In genomic region chr13:54755201-54755830, GRCm38 (mm10) we compare ENCODE assay signal across 18 mouse cellular contexts. TPM values are rescaled to one million over a fixed set of nuclear protein-coding genes. Genes with fewer than 3 reads are reported as not detected.
DNase-seq lines count a peak whose midpoint lies in the region; ATAC-seq and TF ChIP-seq lines count a peak whose summit lies in the region.
"Had no signal": no experiment of that assay in that cellular context is flagged by ENCODE, and none has a peak within 500 bp of the region (broad histone marks: within the 10 kb centered on the region; RNA-seq: fewer than 3 reads in every experiment).

No protein-coding gene starts in this region.

- peak overlapping the region; percentile 80 for H3K27ac ChIP-seq in neural tube, embryonic 13.5 days (replicated peaks)
- H3K27ac ChIP-seq in hindbrain, embryonic 16.5 days (ENCODE audit: low read depth, low read length), result peak overlapping the region; percentile 66
- peak overlapping the region; percentile 71 for H3K27ac ChIP-seq in neural tube, embryonic 15.5 days (replicated peaks)
- no peak overlapping the region for H3K27ac ChIP-seq in heart, adult 2 months
- H3K27ac ChIP-seq: liver, embryonic 14.5 days had no signal

- no peak for TF ChIP-seq EP300 in heart, adult 2 months (IDR thresholded peaks at IDR 0.05; ENCODE audit: insufficient read depth, low read depth, low read length)

- peaks cover 29% of the 10 kb centered on the region for H3K27me3 ChIP-seq in neural tube, embryonic 13.5 days
- no peaks in the 10 kb centered on the region for H3K27me3 ChIP-seq in hindbrain, embryonic 16.5 days (replicated peaks; ENCODE audit: control insufficient read depth, insufficient read depth, low read length)
- H3K27me3 ChIP-seq in neural tube, embryonic 15.5 days (replicated peaks), result peaks cover 7% of the 10 kb centered on the region; the same call in 1 of the 2 replicates
- H3K27me3 ChIP-seq in heart, adult 2 months (ENCODE audit: control insufficient read depth, insufficient read depth, low read length), result peaks cover 3% of the 10 kb centered on the region

- TF ChIP-seq POLR2A in heart, adult 2 months (IDR thresholded peaks at IDR 0.05; ENCODE audit: insufficient read depth, low read depth, low read length), result no peak

- no peaks in the 10 kb centered on the region for H3K9me3 ChIP-seq in neural tube, embryonic 13.5 days
- no peaks in the 10 kb centered on the region for H3K9me3 ChIP-seq in hindbrain, embryonic 16.5 days (ENCODE audit: control insufficient read depth, low read length)
- H3K9me3 ChIP-seq in neural tube, embryonic 15.5 days (replicated peaks), result no peaks in the 10 kb centered on the region

- 10% methylated on average over 9 of the region's 9 CpGs for WGBS in neural tube, embryonic 13.5 days
- 7% methylated on average over 9 of the region's 9 CpGs for WGBS in hindbrain, embryonic 16.5 days
- 10% methylated on average over 9 of the region's 9 CpGs for WGBS in neural tube, embryonic 15.5 days
- WGBS in heart, adult 2 months, result 4% methylated on average over 9 of the region's 9 CpGs

- H3K79me2 ChIP-seq in heart, adult 2 months (replicated peaks; ENCODE audit: control insufficient read depth, insufficient read depth, low read length), result no peaks in the 10 kb centered on the region

- peak overlapping the region; percentile 32 for H3K4me2 ChIP-seq in neural tube, embryonic 13.5 days
- peak overlapping the region; percentile 11; the same call in 1 of the 2 replicates for H3K4me2 ChIP-seq in hindbrain, embryonic 16.5 days (ENCODE audit: low read length)
- peak overlapping the region; percentile 17; the same call in 1 of the 2 replicates for H3K4me2 ChIP-seq in neural tube, embryonic 15.5 days

- TF ChIP-seq CTCF in heart, adult 2 months (IDR thresholded peaks at IDR 0.05), result no peak

- intact Hi-C loops in heart, adult 2 months (cut with DNase I), result no loop called here

- H3K36me3 ChIP-seq in neural tube, embryonic 13.5 days, result no peaks in the 10 kb centered on the region
- no peaks in the 10 kb centered on the region for H3K36me3 ChIP-seq in hindbrain, embryonic 16.5 days (ENCODE audit: control insufficient read depth, insufficient read depth, low read length)
- no peaks in the 10 kb centered on the region for H3K36me3 ChIP-seq in neural tube, embryonic 15.5 days
- no peaks in the 10 kb centered on the region for H3K36me3 ChIP-seq in heart, adult 2 months (ENCODE audit: control insufficient read depth, insufficient read depth, low read length)

- no peak for ATAC-seq in neural tube, embryonic 13.5 days (ENCODE audit: low read depth)
- ATAC-seq in hindbrain, embryonic 16.5 days, result no peak
- ATAC-seq in neural tube, embryonic 15.5 days (ENCODE audit: low FRiP score), result no peak
- ATAC-seq: intestine, postnatal 0 days had no signal

- H3K4me1 ChIP-seq in neural tube, embryonic 13.5 days (replicated peaks), result peaks cover 73% of the 10 kb centered on the region
- peaks cover 44% of the 10 kb centered on the region for H3K4me1 ChIP-seq in hindbrain, embryonic 16.5 days (ENCODE audit: control insufficient read depth, insufficient read depth, low read depth, low read length)
- peaks cover 78% of the 10 kb centered on the region for H3K4me1 ChIP-seq in neural tube, embryonic 15.5 days
- H3K4me1 ChIP-seq in heart, adult 2 months (ENCODE audit: control insufficient read depth, insufficient read depth, low read length), result no peaks in the 10 kb centered on the region

- H3K4me3 ChIP-seq in neural tube, embryonic 13.5 days, result no peak overlapping the region
- H3K4me3 ChIP-seq in hindbrain, embryonic 16.5 days (ENCODE audit: low read length), result no peak overlapping the region
- H3K4me3 ChIP-seq in neural tube, embryonic 15.5 days (replicated peaks), result no peak overlapping the region
- H3K4me3 ChIP-seq in heart, adult 2 months, result no peak overlapping the region
- H3K4me3 ChIP-seq: myocyte had no signal

- peak; percentile 56 for DNase-seq in cerebellum, adult 11-12 months
- DNase-seq in cerebellum, postnatal 36 days, result no peak
- DNase-seq in neural tube, embryonic 10.5 days (ENCODE audit: extremely low spot score, low spot score), result no peak
- DNase-seq in heart, adult 2 months, result no peak
- no peak for DNase-seq in thymus, postnatal 0 days (ENCODE audit: low spot score)
- DNase-seq: embryo, embryonic 11 days; lung, postnatal 36 days had no signal

- peak overlapping the region; percentile 23; the same call in 1 of the 2 replicates for H3K9ac ChIP-seq in neural tube, embryonic 13.5 days
- no peak overlapping the region for H3K9ac ChIP-seq in hindbrain, embryonic 16.5 days (ENCODE audit: low read depth, low read length)
- H3K9ac ChIP-seq in neural tube, embryonic 15.5 days (replicated peaks), result 0 out of 2 replicates have a peak overlapping the region, but pooled peaks have one; percentile 6
- H3K9ac ChIP-seq in heart, adult 2 months (ENCODE audit: low read depth, low read length), result no peak overlapping the region
- H3K9ac ChIP-seq: liver, embryonic 14.5 days had no signal

RNA-seq across cellular contexts. Expression of gene Gprin1, which starts 5.6 kb away (rescaled TPM):
- polyA plus RNA-seq in neural tube, embryonic 13.5 days (2015; fragmentation: Nextera tagmentation; extraction: Ambion mirVana), result 12.2 and 17.5 TPM in 2 replicates
- 4.5 and 5.7 TPM in 2 replicates for polyA plus RNA-seq in hindbrain, embryonic 16.5 days (2015; fragmentation: Nextera tagmentation; extraction: Ambion mirVana)
- polyA plus RNA-seq in neural tube, embryonic 15.5 days (2015; fragmentation: Nextera tagmentation; extraction: Ambion mirVana), result 10.3 and 21.6 TPM in 2 replicates
- total RNA-seq in heart, adult 2 months (2021), result not detected
- 0.03 TPM in 1 of 2 replicates, not detected in the other for polyA plus RNA-seq in heart, adult 2 months (2012; rRNA removed)
- polyA plus RNA-seq in thymus, postnatal 0 days (2015; fragmentation: Nextera tagmentation; extraction: Ambion mirVana), result 0.77 and 1.0 TPM in 2 replicates
- polyA plus RNA-seq: heart, embryonic 16.5 days had no signal

RNA-seq across cellular contexts. Expression of gene Sncb, which starts 11.1 kb away (rescaled TPM):
- 21.1 and 21.6 TPM in 2 replicates for polyA plus RNA-seq in neural tube, embryonic 13.5 days (2015; fragmentation: Nextera tagmentation; extraction: Ambion mirVana)
- 130 and 157 TPM in 2 replicates for polyA plus RNA-seq in hindbrain, embryonic 16.5 days (2015; fragmentation: Nextera tagmentation; extraction: Ambion mirVana)
- 110 and 122 TPM in 2 replicates for polyA plus RNA-seq in neural tube, embryonic 15.5 days (2015; fragmentation: Nextera tagmentation; extraction: Ambion mirVana)
- total RNA-seq in heart, adult 2 months (2021), result not detected
- polyA plus RNA-seq in heart, adult 2 months (2012; rRNA removed), result 0.20 and 0.31 TPM in 2 replicates
- polyA plus RNA-seq in thymus, postnatal 0 days (2015; fragmentation: Nextera tagmentation; extraction: Ambion mirVana), result 0.31 TPM in 1 of 2 replicates, not detected in the other
- polyA plus RNA-seq: heart, embryonic 16.5 days; myocyte had no signal

RNA-seq across cellular contexts. Expression of gene Eif4e1b, which starts 28.5 kb away (rescaled TPM):
- not detected in 2 replicates for polyA plus RNA-seq in neural tube, embryonic 13.5 days (2015; fragmentation: Nextera tagmentation; extraction: Ambion mirVana)
- polyA plus RNA-seq in hindbrain, embryonic 16.5 days (2015; fragmentation: Nextera tagmentation; extraction: Ambion mirVana), result not detected in 2 replicates
- polyA plus RNA-seq in neural tube, embryonic 15.5 days (2015; fragmentation: Nextera tagmentation; extraction: Ambion mirVana), result not detected in 2 replicates
- total RNA-seq in heart, adult 2 months (2021), result not detected
- polyA plus RNA-seq in heart, adult 2 months (2012; rRNA removed), result not detected in 2 replicates
- not detected in 2 replicates for polyA plus RNA-seq in thymus, postnatal 0 days (2015; fragmentation: Nextera tagmentation; extraction: Ambion mirVana)
- total RNA-seq: gastrocnemius, postnatal 4 days; layer of hippocampus, adult 18-20 months; left cerebral cortex, postnatal 36 days had no signal
- polyA plus RNA-seq: heart, embryonic 16.5 days; intestine, postnatal 0 days; liver, embryonic 14.5 days; myocyte; stomach, embryonic 16.5 days had no signal

RNA-seq across cellular contexts. Expression of gene Tspan17, which starts 33.9 kb away (rescaled TPM):
- 69.2 and 80.8 TPM in 2 replicates for polyA plus RNA-seq in neural tube, embryonic 13.5 days (2015; fragmentation: Nextera tagmentation; extraction: Ambion mirVana)
- 105 and 131 TPM in 2 replicates for polyA plus RNA-seq in hindbrain, embryonic 16.5 days (2015; fragmentation: Nextera tagmentation; extraction: Ambion mirVana)
- 112 and 137 TPM in 2 replicates for polyA plus RNA-seq in neural tube, embryonic 15.5 days (2015; fragmentation: Nextera tagmentation; extraction: Ambion mirVana)
- total RNA-seq in heart, adult 2 months (2021), result 10 to 100 TPM; 10.0 to 12.7 TPM
- 7.2 and 7.6 TPM in 2 replicates for polyA plus RNA-seq in heart, adult 2 months (2012; rRNA removed)
- 4.4 and 5.0 TPM in 2 replicates for polyA plus RNA-seq in thymus, postnatal 0 days (2015; fragmentation: Nextera tagmentation; extraction: Ambion mirVana)

RNA-seq across cellular contexts. Expression of gene Cdhr2, which starts 54.1 kb away (rescaled TPM):
- 0.06 and 0.07 TPM in 2 replicates for polyA plus RNA-seq in neural tube, embryonic 13.5 days (2015; fragmentation: Nextera tagmentation; extraction: Ambion mirVana)
- polyA plus RNA-seq in hindbrain, embryonic 16.5 days (2015; fragmentation: Nextera tagmentation; extraction: Ambion mirVana), result 0.16 and 0.21 TPM in 2 replicates
- 0.22 and 1.4 TPM in 2 replicates for polyA plus RNA-seq in neural tube, embryonic 15.5 days (2015; fragmentation: Nextera tagmentation; extraction: Ambion mirVana)
- not detected for total RNA-seq in heart, adult 2 months (2021)
- polyA plus RNA-seq in heart, adult 2 months (2012; rRNA removed), result 0.04 TPM in 1 of 2 replicates, not detected in the other
- polyA plus RNA-seq in thymus, postnatal 0 days (2015; fragmentation: Nextera tagmentation; extraction: Ambion mirVana), result 0.14 and 0.22 TPM in 2 replicates
- polyA plus RNA-seq: myocyte had no signal

Comparison
In these comparisons a context has a peak if more than half of its experiments do, and no peak if none do; other contexts are left out.
1. H3K9ac ChIP-seq: peak in neural tube, embryonic 13.5 days (single experiment) and neural tube, embryonic 15.5 days (single experiment); none in hindbrain, embryonic 16.5 days (single experiment) and heart, adult 2 months (single experiment).
2. RNA of gene Sncb, which starts 11.1 kb away (polyA plus RNA-seq): 130 to 157 TPM in hindbrain, embryonic 16.5 days, 110 to 122 TPM in neural tube, embryonic 15.5 days and 21.1 to 21.6 TPM in neural tube, embryonic 13.5 days; 0.20 to 0.31 TPM in heart, adult 2 months and 0.31 TPM in thymus, postnatal 0 days; every median in the first group is over 10 times any median in the second.
3. Peak in every context shown above with its lines, with median percentiles within 50 percentile points of each other: H3K4me2 ChIP-seq.